Mouse (Mus musculus) ES-E14 (cell line): Measurements from ENCODE around the gene Hist1h3g.

Experiments used
- HCFC1 ChIP-seq: IDR thresholded peaks from 2 replicates; pipeline ENCODE4 v1.6.1; 2012; ENCODE audit warnings: low read length, inconsistent platforms, borderline replicate concordance; ENCODE audit not compliant: insufficient read depth
- MAFK ChIP-seq: IDR thresholded peaks from 2 replicates; pipeline ENCODE4 v1.6.1; 2014; ENCODE audit warnings: mild to moderate bottlenecking, low read depth, low read length, inconsistent platforms; ENCODE audit not compliant: insufficient read depth
- ZC3H11A ChIP-seq: IDR thresholded peaks from 2 replicates; pipeline ENCODE4 v1.6.1; 2012; ENCODE audit warnings: low read depth, mild to moderate bottlenecking, inconsistent platforms, low read length, borderline replicate concordance

DNA sequence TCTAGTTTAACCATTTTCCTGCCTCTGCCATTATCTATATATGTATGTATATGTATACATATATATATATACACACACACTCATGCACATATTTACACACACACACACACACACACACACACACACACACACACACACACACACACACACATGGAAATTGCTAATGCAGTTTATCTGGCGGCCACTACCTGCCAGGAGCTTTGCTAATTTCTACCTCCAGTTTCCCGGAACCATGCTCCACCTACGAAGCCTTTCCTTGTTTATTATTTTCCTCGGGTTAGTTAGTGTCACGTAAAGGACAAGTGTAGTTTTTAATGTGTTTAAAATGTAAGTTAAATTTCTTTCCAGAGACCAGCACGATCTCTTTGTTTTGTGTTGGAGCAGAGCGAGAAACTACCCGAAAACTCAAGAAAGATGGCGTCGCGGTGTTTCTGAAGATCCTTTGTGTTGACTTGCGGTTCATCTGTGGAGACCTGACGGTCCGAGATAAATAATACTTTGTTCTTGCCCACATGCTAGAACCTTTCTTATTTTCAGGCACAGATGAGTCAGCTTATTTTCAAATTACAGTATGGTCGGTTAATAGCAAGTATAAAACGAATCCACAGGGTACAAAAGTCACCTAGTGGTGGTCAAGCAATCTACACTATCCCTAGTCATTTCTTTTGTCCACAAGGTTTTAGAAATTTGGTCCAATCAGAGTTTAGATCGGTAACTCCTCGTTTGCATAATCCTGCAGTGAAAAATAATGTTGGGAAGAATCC lies 27.7 kb downstream of the Hist1h3g start:
- TF ChIP-seq HCFC1 (no peak), ZC3H11A (no peak), MAFK (peak; percentile 90)
